Comparison of ENCODE assay signal across 12 mouse cellular contexts in genomic region chr9:73089222-73089920, GRCm38 (mm10). TPM values are rescaled to one million over a fixed set of nuclear protein-coding genes. Genes with fewer than 3 reads are reported as not detected.
DNase-seq lines count a peak whose midpoint lies in the region; ATAC-seq and TF ChIP-seq lines count a peak whose summit lies in the region.
"Had no signal": no experiment of that assay in that cellular context is flagged by ENCODE, and none has a peak within 500 bp of the region (broad histone marks: within the 10 kb centered on the region; RNA-seq: fewer than 3 reads in every experiment).

No protein-coding gene starts in this region.

- no peaks in the 10 kb centered on the region for H3K36me3 ChIP-seq in liver, postnatal 0 days (replicated peaks; ENCODE audit: insufficient read depth, low read length)
- no peaks in the 10 kb centered on the region for H3K36me3 ChIP-seq in forebrain, embryonic 15.5 days
- H3K36me3 ChIP-seq: midbrain, embryonic 12.5 days had no signal

- H3K9ac ChIP-seq in liver, postnatal 0 days (replicated peaks): 0 out of 2 replicates have a peak overlapping the region, but pooled peaks have one; percentile 16
- no peak overlapping the region for H3K9ac ChIP-seq in forebrain, embryonic 15.5 days (replicated peaks)
- H3K9ac ChIP-seq: hindbrain, embryonic 14.5 days; midbrain, embryonic 12.5 days had no signal

- no peaks in the 10 kb centered on the region for H3K27me3 ChIP-seq in liver, postnatal 0 days (ENCODE audit: insufficient read depth, low read length)
- no peaks in the 10 kb centered on the region for H3K27me3 ChIP-seq in forebrain, embryonic 15.5 days

- no peak for TF ChIP-seq CTCF in liver, postnatal 0 days (IDR thresholded peaks at IDR 0.05; ENCODE audit: low read depth)

- WGBS in liver, postnatal 0 days (ENCODE audit: insufficient replicate concordance): 48% methylated on average over 16 of the region's 16 CpGs
- WGBS in forebrain, embryonic 15.5 days: 82% methylated on average over 16 of the region's 16 CpGs

- peak overlapping the region; percentile 73 for H3K27ac ChIP-seq in liver, postnatal 0 days (ENCODE audit: low read depth)
- no peak overlapping the region for H3K27ac ChIP-seq in forebrain, embryonic 15.5 days (replicated peaks)
- H3K27ac ChIP-seq: hindbrain, embryonic 14.5 days; midbrain, embryonic 12.5 days had no signal

- peak; percentile 75 for DNase-seq in CD4-positive helper T cell, adult 2 months (ENCODE audit: low read depth, low spot score)
- DNase-seq in liver, postnatal 0 days: peak; percentile 59
- DNase-seq in natural killer cell, adult 2 months (ENCODE audit: low spot score in 2 of 2): peak; percentile 47 to 65
- DNase-seq in adrenal gland, postnatal 4 days (ENCODE audit: low spot score in 2 of 2): no peak
- no peak for DNase-seq in embryo, embryonic 10 days (ENCODE audit: low spot score)
- DNase-seq in adrenal gland, adult 18-20 months (ENCODE audit: low spot score in 2 of 2): no peak
- DNase-seq: cerebellum, adult 18-20 months; right cerebral cortex, postnatal 4 days had no signal

- peak; percentile 76 for ATAC-seq in activated CD4-positive, CD25-positive, alpha-beta regulatory T cell, adult 4 months
- ATAC-seq in liver, postnatal 0 days: peak; percentile 75
- no peak for ATAC-seq in forebrain, embryonic 15.5 days (replicated peaks)

- H3K4me2 ChIP-seq in liver, postnatal 0 days (ENCODE audit: low read depth, low read length): no peak overlapping the region
- no peak overlapping the region for H3K4me2 ChIP-seq in forebrain, embryonic 15.5 days (replicated peaks)
- H3K4me2 ChIP-seq: hindbrain, embryonic 14.5 days; midbrain, embryonic 12.5 days had no signal

- no peaks in the 10 kb centered on the region for H3K9me3 ChIP-seq in liver, postnatal 0 days (ENCODE audit: low read length)
- H3K9me3 ChIP-seq in forebrain, embryonic 15.5 days: no peaks in the 10 kb centered on the region
- H3K9me3 ChIP-seq: midbrain, embryonic 12.5 days had no signal

- no peak overlapping the region for H3K4me3 ChIP-seq in liver, postnatal 0 days (ENCODE audit: low read depth, low read length)
- H3K4me3 ChIP-seq in forebrain, embryonic 15.5 days: no peak overlapping the region
- H3K4me3 ChIP-seq: midbrain, embryonic 12.5 days had no signal

- peaks cover 8% of the 10 kb centered on the region for H3K4me1 ChIP-seq in liver, postnatal 0 days (ENCODE audit: insufficient read depth)
- no peaks in the 10 kb centered on the region for H3K4me1 ChIP-seq in forebrain, embryonic 15.5 days

- TF ChIP-seq EP300 in liver, postnatal 0 days (IDR thresholded peaks at IDR 0.05; ENCODE audit: low read depth): no peak

RNA-seq across cellular contexts. Expression of gene Khdc3, which starts 12.3 kb away (rescaled TPM):
- under 1 TPM; 0.40 to 0.46 TPM for polyA plus RNA-seq in activated CD4-positive, CD25-positive, alpha-beta regulatory T cell, adult 4 months (2017; shearing (Covaris generic))
- polyA plus RNA-seq in liver, postnatal 0 days (2015; fragmentation: Nextera tagmentation; extraction: Ambion mirVana): 0.14 TPM in 1 of 2 replicates, not detected in the other
- polyA plus RNA-seq in forebrain, embryonic 15.5 days (2015; fragmentation: Nextera tagmentation; extraction: Ambion mirVana): not detected in 2 replicates
- total RNA-seq in adrenal gland, postnatal 4 days (2021): 1 to 10 TPM; 1.3 to 1.5 TPM
- total RNA-seq in adrenal gland, adult 18-20 months (2021): under 1 TPM; 0.29 to 0.80 TPM
- polyA plus RNA-seq: midbrain, embryonic 12.5 days had no signal

RNA-seq across cellular contexts. Expression of gene Gm20509, which starts 12.9 kb away (rescaled TPM):
- not detected for polyA plus RNA-seq in activated CD4-positive, CD25-positive, alpha-beta regulatory T cell, adult 4 months (2017; shearing (Covaris generic))
- polyA plus RNA-seq in liver, postnatal 0 days (2015; fragmentation: Nextera tagmentation; extraction: Ambion mirVana): not detected in 2 replicates
- not detected in 2 replicates for polyA plus RNA-seq in forebrain, embryonic 15.5 days (2015; fragmentation: Nextera tagmentation; extraction: Ambion mirVana)
- total RNA-seq in adrenal gland, postnatal 4 days (2021): not detected
- not detected for total RNA-seq in adrenal gland, adult 18-20 months (2021)
- polyA plus RNA-seq: hindbrain, embryonic 14.5 days; midbrain, embryonic 12.5 days had no signal

RNA-seq across cellular contexts. Expression of gene Rsl24d1, which starts 23.9 kb away (rescaled TPM):
- 10 to 100 TPM; 84.0 to 93.8 TPM for polyA plus RNA-seq in activated CD4-positive, CD25-positive, alpha-beta regulatory T cell, adult 4 months (2017; shearing (Covaris generic))
- 39.0 and 41.4 TPM in 2 replicates for polyA plus RNA-seq in liver, postnatal 0 days (2015; fragmentation: Nextera tagmentation; extraction: Ambion mirVana)
- polyA plus RNA-seq in forebrain, embryonic 15.5 days (2015; fragmentation: Nextera tagmentation; extraction: Ambion mirVana): 123 and 125 TPM in 2 replicates
- total RNA-seq in adrenal gland, postnatal 4 days (2021): 10 to 100 TPM; 71.7 to 73.9 TPM
- 10 to 100 TPM; 60.3 to 66.3 TPM for total RNA-seq in adrenal gland, adult 18-20 months (2021)

RNA-seq across cellular contexts. Expression of gene Rab27a, which starts 44.7 kb away (rescaled TPM):
- 10 to 100 TPM; 33.8 to 42.7 TPM for polyA plus RNA-seq in activated CD4-positive, CD25-positive, alpha-beta regulatory T cell, adult 4 months (2017; shearing (Covaris generic))
- 5.7 and 7.0 TPM in 2 replicates for polyA plus RNA-seq in liver, postnatal 0 days (2015; fragmentation: Nextera tagmentation; extraction: Ambion mirVana)
- 1.0 and 1.2 TPM in 2 replicates for polyA plus RNA-seq in forebrain, embryonic 15.5 days (2015; fragmentation: Nextera tagmentation; extraction: Ambion mirVana)
- 10 to 100 TPM; 47.4 to 49.5 TPM for total RNA-seq in adrenal gland, postnatal 4 days (2021)
- 10 to 100 TPM; 22.9 to 29.6 TPM for total RNA-seq in adrenal gland, adult 18-20 months (2021)

RNA-seq across cellular contexts. Expression of gene Pigb, which starts 49.2 kb away (rescaled TPM):
- polyA plus RNA-seq in activated CD4-positive, CD25-positive, alpha-beta regulatory T cell, adult 4 months (2017; shearing (Covaris generic)): 10 to 100 TPM; 13.0 to 15.6 TPM
- 2.9 and 3.1 TPM in 2 replicates for polyA plus RNA-seq in liver, postnatal 0 days (2015; fragmentation: Nextera tagmentation; extraction: Ambion mirVana)
- polyA plus RNA-seq in forebrain, embryonic 15.5 days (2015; fragmentation: Nextera tagmentation; extraction: Ambion mirVana): 11.7 and 12.7 TPM in 2 replicates
- 10 to 100 TPM; 18.8 to 20.4 TPM for total RNA-seq in adrenal gland, postnatal 4 days (2021)
- total RNA-seq in adrenal gland, adult 18-20 months (2021): 10 to 100 TPM; 11.0 to 13.8 TPM

Comparison
In these comparisons a context has a peak if more than half of its experiments do, and no peak if none do; other contexts are left out.
1. DNase-seq: peak in CD4-positive helper T cell, adult 2 months (single experiment), liver, postnatal 0 days (single experiment) and natural killer cell, adult 2 months (2 of 2); none in adrenal gland, postnatal 4 days (0 of 2), embryo, embryonic 10 days (single experiment) and adrenal gland, adult 18-20 months (0 of 2).